Mouse (Mus musculus): ENCODE results near the gene Gm49388.

Gene Gm49388

DNA sequence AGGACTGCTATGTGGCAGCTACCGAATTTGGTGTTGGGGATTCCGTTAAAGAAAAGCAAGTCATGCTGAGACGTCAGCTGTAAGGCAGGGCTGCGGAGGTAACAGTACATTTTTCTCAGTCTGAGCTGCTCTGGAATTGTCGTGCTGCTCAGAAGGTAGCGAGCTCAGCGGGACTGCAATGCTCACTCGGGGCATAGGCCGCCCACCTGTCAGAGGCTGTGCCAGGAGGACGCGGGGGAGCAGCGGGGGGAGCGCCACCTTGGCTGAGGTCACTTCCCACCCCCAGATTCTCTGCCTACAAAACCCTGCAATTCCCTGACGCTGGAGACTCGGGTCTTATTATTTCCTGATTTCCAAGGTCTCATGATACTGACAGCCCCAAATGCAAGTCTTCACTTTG is 55.5 kb downstream of the Gm49388 start:
- no peak for DNase-seq (ENCODE audit: low read depth)

DNA sequence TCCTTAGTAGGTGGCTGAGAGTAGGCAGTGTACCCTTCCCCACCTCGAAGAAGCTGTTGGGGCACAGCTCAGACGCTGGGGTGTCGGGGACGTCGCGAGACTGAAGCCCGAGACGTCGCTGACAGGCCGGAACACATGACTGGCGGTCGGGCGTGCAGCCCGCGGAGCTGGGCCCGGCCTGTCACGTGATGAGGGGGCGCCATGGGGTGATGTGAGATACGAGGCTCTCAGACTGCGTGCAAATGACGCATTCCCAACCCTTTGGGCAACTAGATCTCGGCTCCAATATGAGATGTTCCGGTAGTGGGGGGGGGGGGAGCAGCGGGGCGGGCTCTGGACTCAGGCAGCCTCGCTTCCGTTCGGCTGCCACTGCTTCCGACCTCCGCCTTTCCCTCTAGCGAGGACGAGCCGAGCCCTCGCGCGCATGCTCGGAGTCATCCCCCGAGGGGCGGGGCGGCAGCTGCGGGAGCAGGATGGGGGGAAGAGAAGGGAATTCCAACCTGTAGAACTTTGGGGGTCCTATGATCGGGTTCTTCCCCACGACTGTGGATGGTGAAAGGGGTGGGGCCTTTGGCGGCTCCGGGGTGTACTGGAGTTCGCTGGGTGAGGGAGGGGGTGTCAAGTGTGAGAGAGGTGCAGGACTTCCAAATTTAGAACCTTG is 56.1 kb downstream of the Gm49388 start:
- peak; percentile 96 for DNase-seq (ENCODE audit: low read depth)

DNA sequence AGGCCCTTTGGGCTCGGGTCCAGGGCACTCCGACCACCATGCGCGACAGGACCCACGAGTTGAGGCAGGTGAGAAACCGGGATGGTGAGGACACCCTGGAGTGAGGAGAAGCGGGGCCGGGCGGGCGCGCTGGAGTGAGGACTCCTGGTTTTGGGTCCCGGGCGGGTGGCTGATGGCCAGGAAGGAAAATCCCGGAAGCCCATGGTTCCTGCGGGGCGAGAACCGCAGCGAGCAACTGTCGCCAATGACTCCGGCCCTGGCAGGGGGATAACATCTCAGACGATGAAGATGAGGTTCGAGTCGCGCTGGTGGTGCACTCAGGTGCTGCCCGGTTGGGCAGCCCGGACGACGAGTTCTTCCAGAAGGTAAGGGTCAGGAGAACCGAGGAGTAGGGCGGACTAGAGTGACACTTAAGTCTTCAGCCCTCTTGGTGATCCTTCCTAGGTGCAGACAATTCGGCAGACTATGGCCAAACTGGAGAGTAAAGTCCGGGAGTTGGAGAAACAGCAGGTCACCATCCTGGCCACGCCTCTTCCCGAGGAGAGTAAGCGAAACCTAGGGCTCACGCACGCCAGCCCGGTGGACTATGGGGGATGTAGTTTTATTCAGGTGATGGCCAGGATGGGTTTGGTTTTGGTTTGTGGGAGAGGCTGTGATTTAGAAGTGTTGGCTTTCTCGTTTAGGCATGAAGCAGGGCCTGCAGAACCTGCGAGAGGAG is 56.8 kb downstream of the Gm49388 start:
- DNase-seq (ENCODE audit: low read depth): peak; percentile 89

DNA sequence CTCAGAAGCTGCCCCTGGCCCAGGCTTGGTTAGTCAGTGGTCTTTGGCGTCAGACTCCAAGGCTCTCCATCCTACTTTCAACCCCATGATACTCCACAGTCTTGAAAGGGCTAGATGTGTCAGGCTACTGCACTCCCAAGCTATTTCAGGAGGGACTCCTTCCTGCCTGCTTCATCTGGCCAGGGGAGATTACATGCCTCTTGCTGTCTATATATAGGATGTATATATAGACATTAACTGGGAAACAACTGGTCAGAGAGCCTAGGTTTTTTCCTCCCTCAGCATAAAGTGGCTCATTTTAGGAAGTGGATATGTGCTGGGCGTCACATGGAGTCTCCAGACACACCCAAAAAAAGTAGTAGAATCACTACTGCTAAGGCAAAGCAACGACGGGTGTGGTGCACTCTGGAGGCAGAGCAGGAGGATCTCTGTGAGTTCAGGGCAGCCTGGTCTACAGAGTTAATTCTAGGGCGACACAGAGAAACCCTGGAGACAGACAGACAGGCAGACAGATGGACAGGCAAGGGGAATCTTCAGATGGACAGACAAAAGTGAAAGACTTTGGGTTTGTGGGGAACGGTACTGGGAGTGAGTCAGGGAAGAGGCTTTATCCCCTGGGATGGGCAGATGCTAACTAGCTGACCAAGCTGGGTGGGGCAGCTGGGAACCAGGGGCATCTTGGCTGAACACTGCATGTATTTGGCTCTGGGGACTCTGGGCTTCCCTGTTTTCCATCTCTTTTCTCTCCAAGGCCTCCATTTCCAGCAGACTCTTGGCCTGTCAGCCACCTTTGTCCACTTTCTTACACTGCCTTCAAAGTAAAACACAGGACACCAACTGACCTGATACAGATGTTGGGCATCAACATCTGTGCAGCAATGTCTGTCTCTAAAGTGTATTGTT is 64.8 kb downstream of the Gm49388 start:
- DNase-seq (ENCODE audit: low read depth): peak; percentile 67

DNA sequence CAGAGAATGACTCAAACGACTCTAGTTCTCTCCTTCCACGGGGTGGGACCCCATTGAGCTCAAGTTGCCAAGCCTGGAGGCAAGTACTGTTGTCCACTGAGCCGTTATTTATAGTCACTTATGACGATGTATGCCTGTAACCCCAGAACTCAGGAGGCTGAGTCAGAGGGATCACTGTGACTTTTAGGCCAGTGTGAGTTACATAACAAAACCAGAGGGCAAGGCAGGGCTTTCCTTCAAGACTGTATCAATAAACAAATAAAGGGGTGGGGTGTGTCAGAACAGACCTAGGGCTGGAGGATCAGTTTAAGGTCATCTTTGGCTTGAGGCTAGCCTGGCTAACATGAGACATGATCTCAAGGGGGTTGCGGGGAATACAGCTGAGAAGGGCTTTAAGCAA is 65.5 kb downstream of the Gm49388 start:
- peak; percentile 86 for DNase-seq (ENCODE audit: low read depth)

Data from NIH3T3 (cell line).